Mouse (Mus musculus) lung, adult 18-20 months (tissue): Measurements from ENCODE around the gene Snx22.

Experiments
- DNase-seq, 2 experiments: peaks; one replicate each; pipeline ENCODE4 v3.0.0; 2022; ENCODE audit warnings: mixed read lengths in 2 of 2

Snx22 gene

GRCm38 (mm10) chr9:66069583-66069982 is at the start of gene Snx22:
TSS of gene Snx22 (minus strand) at chr9:66069719.
- DNase-seq = peak; percentile 91 to 94

GRCm38 (mm10) chr9:66116890-66117289 is 47.4 kb upstream of the Snx22 start:
- DNase-seq = peak; percentile 19 to 35

GRCm38 (mm10) chr9:66114341-66114740 is 44.8 kb upstream of the Snx22 start:
- peak; percentile 49 to 50 for DNase-seq

- DNase-seq = no peak
These were observed 41.3 kb upstream of the Snx22 start for GRCm38 (mm10) chr9:66110611-66111379.

GRCm38 (mm10) chr9:66110126-66110525 is 40.6 kb upstream of the Snx22 start:
- no peak for DNase-seq

- no peak for DNase-seq
These were observed 40.1 kb upstream of the Snx22 start for GRCm38 (mm10) chr9:66109574-66109973.

GRCm38 (mm10) chr9:66105168-66105567 is 35.6 kb upstream of the Snx22 start:
- no peak for DNase-seq

GRCm38 (mm10) chr9:66104601-66105000 is 35.1 kb upstream of the Snx22 start:
- DNase-seq = no peak

GRCm38 (mm10) chr9:66102668-66103067 is 33.1 kb upstream of the Snx22 start:
- no peak for DNase-seq

- DNase-seq = no peak
These were observed 32.1 kb upstream of the Snx22 start for GRCm38 (mm10) chr9:66101577-66101976.

GRCm38 (mm10) chr9:66092664-66093063 is 23.1 kb upstream of the Snx22 start:
- peak in 1 of 2 experiments; percentile 61 for DNase-seq

- peak; percentile 67 to 74 for DNase-seq
These were observed 22.1 kb upstream of the Snx22 start for GRCm38 (mm10) chr9:66091327-66092231.

- peak in 1 of 2 experiments; percentile 26 for DNase-seq
These were observed 21.2 kb upstream of the Snx22 start for GRCm38 (mm10) chr9:66090593-66091244.

GRCm38 (mm10) chr9:66088411-66088810 is 18.9 kb upstream of the Snx22 start:
- peak; percentile 63 to 69 for DNase-seq

- DNase-seq = no peak
These were observed 17.5 kb upstream of the Snx22 start for GRCm38 (mm10) chr9:66087062-66087461.

GRCm38 (mm10) chr9:66084171-66084570 is 14.7 kb upstream of the Snx22 start:
- DNase-seq = no peak

GRCm38 (mm10) chr9:66081999-66082398 is 12.5 kb upstream of the Snx22 start:
- no peak for DNase-seq

- peak; percentile 78 to 83 for DNase-seq
These were observed 11.4 kb upstream of the Snx22 start for GRCm38 (mm10) chr9:66080804-66081459.

- DNase-seq = peak; percentile 27 to 48
These were observed 9.0 kb upstream of the Snx22 start for GRCm38 (mm10) chr9:66078493-66078892.

GRCm38 (mm10) chr9:66078072-66078471 is 8.6 kb upstream of the Snx22 start:
- no peak for DNase-seq

GRCm38 (mm10) chr9:66072754-66073153 is 3.2 kb upstream of the Snx22 start:
- DNase-seq = no peak

- no peak for DNase-seq
These were observed 632 bp upstream of the Snx22 start for GRCm38 (mm10) chr9:66070151-66070550.

- peak; percentile 35 to 42 for DNase-seq
These were observed 538 bp downstream of the Snx22 start for GRCm38 (mm10) chr9:66068971-66069391.
